Mouse (Mus musculus) liver, postnatal 0 days (tissue): Measurements from ENCODE around the gene Slfn9. TPM values are rescaled to one million over a fixed set of nuclear protein-coding genes. Genes with fewer than 3 reads are reported as not detected.
A peak's percentile ranks its signal among the peaks of the same experiment; 100 is the strongest.
"Not testable (repeated sequence)": the region's sequence is repeated elsewhere in the genome, so short reads cannot be mapped to it uniquely, and the experiment has no call there.

ENCODE experiments used
- ATAC-seq: fragments of 200-750 bp; cut with Nextera tagmentation; 2 replicates; pipeline ENCODE4 v1.8.0; 2017; ENCODE audit warnings: mild to moderate bottlenecking, moderate library complexity
- DNase-seq: peaks from one replicate; pipeline ENCODE4 v3.0.0-alpha.2; 2016
- H3K27ac ChIP-seq: fragments of 300-500 bp; sonication (generic); 2 replicates; pipeline ENCODE4 v1.5.1; 2014; ENCODE audit warnings: antibody characterized with exemption, moderate library complexity, mild to moderate bottlenecking, low read depth
- H3K27me3 ChIP-seq: fragments of 300-500 bp; sonication (generic); 2 replicates; pipeline ENCODE4 v1.6.1; 2014; ENCODE audit warnings: low read length, control low read depth, mixed read lengths; ENCODE audit not compliant: insufficient read depth
- H3K36me3 ChIP-seq: fragments of 300-500 bp; sonication (generic); replicated peaks from 2 replicates; pipeline ENCODE4 v1.6.1; 2014; ENCODE audit warnings: mild to moderate bottlenecking, control low read depth, low read length, moderate library complexity, mixed read lengths; ENCODE audit not compliant: insufficient read depth
- H3K4me1 ChIP-seq: fragments of 300-500 bp; sonication (generic); 2 replicates; pipeline ENCODE4 v1.6.1; 2014; ENCODE audit warnings: antibody characterized with exemption, mild to moderate bottlenecking, control low read depth; ENCODE audit not compliant: insufficient read depth
- H3K4me2 ChIP-seq: fragments of 300-500 bp; sonication (generic); 2 replicates; pipeline ENCODE4 v1.6.1; 2014; ENCODE audit warnings: low read depth, mild to moderate bottlenecking, low read length, moderate library complexity, mixed read lengths
- H3K4me3 ChIP-seq: fragments of 300-500 bp; sonication (generic); 2 replicates; pipeline ENCODE4 v1.5.1; 2014; ENCODE audit warnings: low read depth, low read length
- H3K9ac ChIP-seq: fragments of 300-500 bp; sonication (generic); replicated peaks from 2 replicates; pipeline ENCODE4 v1.6.1; 2014; ENCODE audit warnings: mild to moderate bottlenecking, moderate library complexity
- H3K9me3 ChIP-seq: fragments of 300-500 bp; sonication (generic); 2 replicates; pipeline ENCODE4 v1.6.1; 2016; ENCODE audit warnings: mild to moderate bottlenecking, control low read depth, low read length, mixed read lengths
- CTCF ChIP-seq: sonication (generic); IDR thresholded peaks from 2 replicates; pipeline ENCODE4 v1.5.1; 2016; ENCODE audit warnings: antibody characterized with exemption, low read depth
- EP300 ChIP-seq: IDR thresholded peaks from 2 replicates; pipeline ENCODE4 v1.6.1; 2016; ENCODE audit warnings: antibody characterized with exemption, low read depth, mild to moderate bottlenecking
- WGBS: fragments of 180-500 bp; shearing (Covaris S2); extraction: QIAGEN DNeasy Blood & Tissue Kit; methylation state at CpG from one replicate; pipeline ENCODE4 v1.1.7; 2014; ENCODE audit not compliant: insufficient replicate concordance; 5-methylcytosine and 5-hydroxymethylcytosine counted together
- polyA plus RNA-seq: library from polyadenylated mRNA; unstranded; fragments of >200 nt; fragmentation: Nextera tagmentation; extraction: Ambion mirVana; gene quantifications from 2 replicates; pipeline ENCODE4 v1.2.1, GENCODE M21; 2015

Slfn9 gene
- polyA plus RNA-seq, 1 experiment from 2014 or later = 2.2 TPM

GRCm38 (mm10) chr11:82987621-82988020 lies 4.0 kb downstream of the Slfn9 start:
- DNase-seq = no peak
- no peaks in the 10 kb centered on the region for H3K9me3 ChIP-seq
- TF ChIP-seq CTCF (no peak), EP300 (no peak)
- ATAC-seq = no peak
- 0 out of 2 replicates have a peak, but pooled peaks cover 3% of the 10 kb centered on the region for H3K36me3 ChIP-seq
- H3K4me1 ChIP-seq = peaks cover 17% of the 10 kb centered on the region
- 84% methylated on average over 6 of the region's 6 CpGs for WGBS
- H3K9ac ChIP-seq = no peak overlapping the region
- no peak overlapping the region for H3K4me3 ChIP-seq
- H3K27ac ChIP-seq = no peak overlapping the region
- H3K27me3 ChIP-seq = no peaks in the 10 kb centered on the region
- H3K4me2 ChIP-seq = no peak overlapping the region

- no peak overlapping the region for H3K4me3 ChIP-seq
- TF ChIP-seq EP300 = no peak
- no peak for TF ChIP-seq CTCF
- no peaks in the 10 kb centered on the region for H3K4me1 ChIP-seq
- H3K9me3 ChIP-seq = no peaks in the 10 kb centered on the region
- ATAC-seq (no peak), DNase-seq (no peak)
- H3K4me2 ChIP-seq = no peak overlapping the region
- 0 out of 2 replicates have a peak, but pooled peaks cover 3% of the 10 kb centered on the region for H3K36me3 ChIP-seq
- 81% methylated on average over 17 of the region's 17 CpGs for WGBS
- no peak overlapping the region for H3K27ac ChIP-seq
- no peak overlapping the region for H3K9ac ChIP-seq
- no peaks in the 10 kb centered on the region for H3K27me3 ChIP-seq
Measured at GRCm38 (mm10) chr11:82983193-82983592, 8.4 kb downstream of the Slfn9 start.

GRCm38 (mm10) chr11:82982409-82982808 lies 9.2 kb downstream of the Slfn9 start:
- H3K9me3 ChIP-seq, H3K4me1 ChIP-seq, DNase-seq, H3K9ac ChIP-seq, H3K27ac ChIP-seq, H3K27me3 ChIP-seq, ATAC-seq, H3K4me2 ChIP-seq, H3K36me3 ChIP-seq, H3K4me3 ChIP-seq: not testable (repeated sequence)
- WGBS = 87% methylated on average over 2 of the region's 2 CpGs

- no peaks in the 10 kb centered on the region; the same call in 1 of the 2 replicates for H3K4me1 ChIP-seq
- no peak overlapping the region for H3K4me3 ChIP-seq
- TF ChIP-seq EP300 = no peak
- TF ChIP-seq CTCF = no peak
- no peak overlapping the region for H3K9ac ChIP-seq
- no peaks in the 10 kb centered on the region for H3K27me3 ChIP-seq
- H3K4me2 ChIP-seq = no peak overlapping the region
- no peak for ATAC-seq
- no peaks in the 10 kb centered on the region for H3K36me3 ChIP-seq
- WGBS = 17% methylated on average over 5 of the region's 5 CpGs
- no peak for DNase-seq
- no peaks in the 10 kb centered on the region for H3K9me3 ChIP-seq
- 0 out of 2 replicates have a peak overlapping the region, but pooled peaks have one; percentile 12 for H3K27ac ChIP-seq
Measured at GRCm38 (mm10) chr11:82973916-82974315, 17.7 kb downstream of the Slfn9 start.

- H3K27ac ChIP-seq = no peak overlapping the region
- ATAC-seq = no peak
- H3K4me3 ChIP-seq = no peak overlapping the region
- no peak for TF ChIP-seq CTCF
- TF ChIP-seq EP300 = no peak
- no peak overlapping the region for H3K9ac ChIP-seq
- H3K4me2 ChIP-seq = no peak overlapping the region
- DNase-seq = no peak
- no peaks in the 10 kb centered on the region for H3K27me3 ChIP-seq
- WGBS = 80% methylated on average over 11 of the region's 11 CpGs
- no peaks in the 10 kb centered on the region for H3K9me3 ChIP-seq
- H3K4me1 ChIP-seq = no peaks in the 10 kb centered on the region; the same call in 1 of the 2 replicates
- no peaks in the 10 kb centered on the region for H3K36me3 ChIP-seq
Measured at GRCm38 (mm10) chr11:82971590-82971974, 20.0 kb downstream of the Slfn9 start.

- H3K4me1 ChIP-seq = no peaks in the 10 kb centered on the region; the same call in 1 of the 2 replicates
- H3K27ac ChIP-seq = no peak overlapping the region
- H3K9ac ChIP-seq = no peak overlapping the region
- WGBS = 25% methylated on average over 31 of the region's 31 CpGs
- ATAC-seq = no peak
- no peaks in the 10 kb centered on the region for H3K27me3 ChIP-seq
- DNase-seq = peak; percentile 43
- H3K4me3 ChIP-seq = no peak overlapping the region
- TF ChIP-seq CTCF = peak; percentile 61
- TF ChIP-seq EP300 = no peak
- no peaks in the 10 kb centered on the region for H3K36me3 ChIP-seq
- peak overlapping the region; percentile 23; the same call in 1 of the 2 replicates for H3K4me2 ChIP-seq
- H3K9me3 ChIP-seq = no peaks in the 10 kb centered on the region
Measured at GRCm38 (mm10) chr11:82970712-82971589, 20.7 kb downstream of the Slfn9 start.
